Mouse (Mus musculus) left cerebral cortex, adult 2 months (tissue): ENCODE measurements around the gene Xk. TPM values are rescaled to one million over a fixed set of nuclear protein-coding genes. Genes with fewer than 3 reads are reported as not detected.

ENCODE experiments used
- DNase-seq, 2 experiments: peaks; one replicate each; pipeline ENCODE4 v3.0.0; 2021 to 2022; ENCODE audit warnings: low spot score in 2 of 2, mixed read lengths in 1 of 2; ENCODE audit errors: extremely low spot score in 1 of 2
- H3K27ac ChIP-seq: fragments of 200-600 bp; 2 replicates; pipeline ENCODE4 v1.8.1; 2022
- H3K4me3 ChIP-seq: fragments of 200-600 bp; 2 replicates; pipeline ENCODE4 v1.8.1; 2022
- CTCF ChIP-seq: fragments of 200-600 bp; IDR thresholded peaks from 2 replicates; pipeline ENCODE4 v1.8.1; 2022; ENCODE audit warnings: antibody characterized with exemption, mild to moderate bottlenecking, moderate library complexity
- intact Hi-C: fragments of 180-260 bp; cut with DNase I; formaldehyde crosslinking; loops from one replicate; pipeline ENCODE4 v1.15.1; 2025
- long read RNA-seq, 2 experiments: library from polyadenylated mRNA; stranded (forward); transcript quantifications; one replicate each; pipeline ENCODE4 v2.0.0; 2021; ENCODE audit warnings: borderline mapping rate in 2 of 2
- total RNA-seq, 2 experiments: library from RNA; stranded (reverse); gene quantifications; 2 replicates each; pipeline ENCODE4 v1.2.3; 2021

Gene Xk
- total RNA-seq: 10 to 100 TPM; 15.2 to 16.6 TPM
- long read RNA-seq, experiment 1, full-length matches to known transcripts: 19 of 21 reads
- long read RNA-seq, experiment 1, partial matches to known transcripts: 2 of 21 reads
- long read RNA-seq, experiment 1, other reads (novel, unspliced or antisense): 0 of 21 reads
- long read RNA-seq, experiment 2, full-length matches to known transcripts: 16 of 16 reads
- long read RNA-seq, experiment 2, partial matches to known transcripts: 0 of 16 reads
- long read RNA-seq, experiment 2, other reads (novel, unspliced or antisense): 0 of 16 reads

DNA sequence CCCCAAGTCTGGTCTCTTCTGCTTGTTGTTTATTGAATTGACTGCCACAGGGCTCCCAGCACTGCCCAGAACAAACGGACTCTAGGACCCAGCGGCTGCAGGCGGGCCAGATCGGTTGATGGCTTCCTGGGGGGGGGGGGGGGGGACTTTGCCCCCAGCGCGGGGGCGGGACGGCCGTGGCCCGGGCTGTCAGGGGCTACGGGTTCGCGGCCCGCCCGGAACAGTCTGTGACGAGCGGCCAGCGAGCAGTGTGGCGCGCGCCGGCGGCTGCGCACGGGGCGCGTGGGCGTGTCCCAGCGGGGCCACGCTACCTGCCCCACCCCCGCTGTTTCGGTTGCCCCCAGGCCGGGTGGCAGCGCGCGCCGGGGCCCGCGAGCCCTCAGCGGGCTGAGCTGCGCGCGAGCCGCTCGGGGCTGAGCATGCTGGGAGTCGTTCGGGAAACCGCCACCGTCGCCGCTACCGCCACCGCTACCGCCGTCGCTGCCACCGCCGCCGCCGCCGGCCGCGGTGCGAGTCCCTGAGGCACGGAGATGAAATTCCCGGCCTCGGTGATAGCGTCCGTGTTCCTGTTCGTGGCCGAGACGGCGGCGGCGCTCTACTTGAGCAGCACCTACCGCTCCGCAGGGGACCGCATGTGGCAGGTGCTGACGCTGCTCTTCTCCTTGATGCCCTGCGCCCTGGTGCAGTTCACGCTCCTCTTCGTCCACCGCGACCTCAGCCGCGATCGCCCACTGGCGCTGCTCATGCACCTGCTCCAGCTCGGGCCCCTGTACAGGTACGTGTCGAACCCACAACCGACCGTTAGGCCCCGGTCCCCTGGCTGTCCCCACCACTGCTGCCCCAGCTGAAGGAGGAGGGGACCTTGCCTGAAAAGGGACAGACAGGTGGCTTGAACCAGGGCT lies at the start of gene Xk:
Xk (plus strand) TSS at position 297 of the 902 bp plus-strand sequence.
- DNase-seq: peak; percentile 38 to 47
- H3K27ac ChIP-seq: peak within 1 kb of the TSS; percentile 64
- H3K4me3 ChIP-seq: peak within 1 kb of the TSS; percentile 61
- intact Hi-C loops: no loop called here
- no peak for TF ChIP-seq CTCF

GRCm38 (mm10) chrX:9227105-9227504 lies 45.5 kb upstream of the Xk start:
- DNase-seq: no peak
- no peak overlapping the region for H3K4me3 ChIP-seq
- intact Hi-C loops: no loop called here
- TF ChIP-seq CTCF: no peak
- no peak overlapping the region for H3K27ac ChIP-seq

DNA sequence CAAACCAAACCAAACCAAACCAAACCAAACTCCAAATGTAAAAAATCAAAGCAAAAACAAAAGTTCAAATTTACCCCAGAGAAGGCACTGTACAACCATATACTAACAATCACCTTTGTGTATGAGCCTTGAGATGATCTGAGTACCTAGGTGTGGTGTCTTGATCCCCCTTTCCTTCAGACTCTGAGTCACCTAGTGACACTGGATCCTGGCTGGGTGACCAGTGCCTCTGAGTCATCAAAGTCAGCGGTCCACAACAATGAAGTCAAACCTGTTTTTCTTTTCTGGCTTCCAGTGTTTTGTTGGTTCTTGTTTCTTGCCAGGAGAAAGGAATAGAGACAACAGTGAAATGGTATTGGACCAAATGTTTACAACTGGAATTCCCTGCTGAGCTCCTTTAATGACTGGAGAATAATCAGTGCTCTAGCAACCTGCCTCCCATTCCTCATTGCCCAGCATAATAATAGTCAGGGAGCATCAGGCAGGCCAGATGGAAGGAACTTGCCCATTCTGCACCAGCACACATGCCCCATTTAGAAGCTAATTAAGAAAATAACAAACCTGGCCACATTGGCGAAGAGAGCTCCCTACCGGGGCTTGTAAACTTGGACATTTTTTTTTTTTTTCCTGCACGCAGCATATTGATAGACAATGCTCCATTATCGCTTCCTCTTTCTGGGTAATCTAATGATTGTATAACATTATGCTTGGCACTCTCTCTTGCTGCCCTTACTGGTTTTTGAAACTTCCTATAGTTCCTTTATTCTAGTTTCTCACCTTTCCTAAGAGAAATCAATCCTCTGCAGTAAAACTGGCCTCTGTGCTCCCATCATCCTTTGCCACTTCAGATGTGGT lies 31.6 kb upstream of the Xk start:
- Histone ChIP-seq H3K27ac (no peak overlapping the region), H3K4me3 (no peak overlapping the region)
- DNase-seq: no peak
- no peak for TF ChIP-seq CTCF
- intact Hi-C loops: no loop called here

DNA sequence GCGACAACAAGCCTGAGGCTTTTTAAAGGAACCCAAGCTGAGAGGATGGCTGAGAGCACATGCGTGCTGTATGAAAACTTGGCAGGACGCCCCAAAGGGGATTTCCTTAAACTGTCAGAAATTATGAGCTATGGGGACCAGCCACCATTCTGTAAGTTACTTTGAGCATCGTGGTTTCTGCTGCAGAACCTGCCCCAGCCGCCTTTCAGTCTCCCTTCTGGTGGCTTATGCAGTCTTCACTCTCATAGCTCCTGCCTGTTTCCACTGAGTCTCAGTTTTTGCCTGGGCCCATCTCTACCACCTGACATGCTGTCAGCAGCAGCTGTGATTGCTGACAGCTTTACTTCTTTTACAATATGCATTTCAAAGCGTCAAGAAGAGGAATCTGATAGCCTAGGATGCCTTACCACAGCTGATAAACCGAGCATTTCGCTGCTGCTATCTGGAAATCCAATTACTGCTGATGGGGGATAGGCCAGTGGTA lies 29.1 kb upstream of the Xk start:
- no peak overlapping the region for H3K27ac ChIP-seq
- H3K4me3 ChIP-seq: no peak overlapping the region
- DNase-seq: no peak
- intact Hi-C loops: no loop called here
- no peak for TF ChIP-seq CTCF

GRCm38 (mm10) chrX:9244603-9245336 lies 27.8 kb upstream of the Xk start:
- intact Hi-C loops: no loop called here
- Histone ChIP-seq H3K4me3 (no peak overlapping the region), H3K27ac (no peak overlapping the region)
- DNase-seq: no peak
- no peak; the same call in 1 of the 2 replicates for TF ChIP-seq CTCF

- no peak for TF ChIP-seq CTCF
- no peak for DNase-seq
- no peak overlapping the region for H3K27ac ChIP-seq
- H3K4me3 ChIP-seq: no peak overlapping the region
- intact Hi-C loops: no loop called here
Measured at GRCm38 (mm10) chrX:9248911-9249310, 23.6 kb upstream of the Xk start.

- DNase-seq: no peak
- H3K4me3 ChIP-seq: no peak overlapping the region
- intact Hi-C loops: no loop called here
- H3K27ac ChIP-seq: no peak overlapping the region
- TF ChIP-seq CTCF: no peak
Measured at GRCm38 (mm10) chrX:9253990-9254389, 18.6 kb upstream of the Xk start.

- Histone ChIP-seq H3K4me3 (no peak overlapping the region), H3K27ac (no peak overlapping the region)
- intact Hi-C loops: no loop called here
- TF ChIP-seq CTCF: no peak
- DNase-seq: no peak
Measured at GRCm38 (mm10) chrX:9254901-9255300, 17.7 kb upstream of the Xk start.

GRCm38 (mm10) chrX:9256766-9257165 lies 15.8 kb upstream of the Xk start, which contains the start of gene Gm14862:
Gene Gm14862, minus strand, starts transcription at chrX:9256899.
- intact Hi-C loops: no loop called here
- no peak for TF ChIP-seq CTCF
- Histone ChIP-seq H3K27ac (no peak within 1 kb of the TSS), H3K4me3 (no peak within 1 kb of the TSS)
- DNase-seq: no peak

DNA sequence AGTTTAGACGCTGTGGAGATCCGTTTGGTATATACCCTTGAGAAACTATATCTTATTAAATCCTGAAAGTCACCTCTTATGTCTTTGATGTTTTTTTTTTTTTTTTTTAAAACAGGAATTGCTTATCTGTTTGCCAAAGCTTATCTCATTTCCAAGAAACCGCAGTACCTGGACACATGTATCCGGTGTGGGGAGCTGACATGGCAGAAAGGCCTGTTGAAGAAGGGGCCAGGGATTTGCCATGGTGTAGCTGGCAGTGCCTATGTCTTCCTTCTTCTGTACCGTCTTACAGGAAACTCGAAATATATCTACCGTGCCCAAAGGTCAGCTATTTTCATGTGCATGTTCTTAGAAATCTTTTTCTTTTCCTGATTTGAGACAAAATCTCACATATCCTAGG lies 14.7 kb upstream of the Xk start:
- no peak for TF ChIP-seq CTCF
- intact Hi-C loops: no loop called here
- DNase-seq: no peak
- H3K4me3 ChIP-seq: no peak overlapping the region
- H3K27ac ChIP-seq: no peak overlapping the region

GRCm38 (mm10) chrX:9259267-9259666 lies 13.3 kb upstream of the Xk start:
- DNase-seq: no peak
- no peak overlapping the region for H3K4me3 ChIP-seq
- TF ChIP-seq CTCF: no peak
- intact Hi-C loops: no loop called here
- no peak overlapping the region for H3K27ac ChIP-seq
